Mouse (Mus musculus): ENCODE measurements around the gene Mrps33.

DNA sequence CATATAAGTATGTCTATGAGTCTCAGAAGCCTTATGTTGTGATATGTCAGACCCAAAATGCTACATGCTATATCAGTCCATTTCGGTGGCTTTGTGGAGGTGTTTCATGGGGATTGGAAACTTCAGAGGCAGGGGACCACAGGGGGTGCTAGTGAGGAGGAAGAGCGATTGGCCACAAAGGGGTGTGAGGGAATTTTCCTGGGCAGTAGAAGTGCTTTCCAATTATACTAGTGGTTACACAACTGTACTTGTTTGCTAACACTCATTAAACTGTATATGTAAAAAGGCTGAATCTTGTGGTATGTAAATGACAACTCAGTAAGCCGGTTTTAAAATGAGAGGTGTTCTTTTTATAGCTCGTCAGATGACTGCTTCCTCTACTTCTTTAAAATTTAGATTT, 8.1 kb upstream of the Mrps33 start:
- TF ChIP-seq CTCF (IDR thresholded peaks at IDR 0.05 in 2 of 3, conservative IDR thresholded peaks at IDR 0.05 in 1 of 3; ENCODE audit: control insufficient read depth in 1 of 3, insufficient read depth in 1 of 3, low read depth in 2 of 3, low read length in 3 of 3, poor library complexity in 1 of 3, severe bottlenecking in 1 of 3), result no peak
- TF ChIP-seq EP300 (IDR thresholded peaks at IDR 0.05; ENCODE audit: low read depth in 1 of 2, low read length in 2 of 2), result no peak
- TF ChIP-seq TBP (IDR thresholded peaks at IDR 0.05; ENCODE audit: low read depth, low read length), result no peak
- TF ChIP-seq ZMIZ1 (IDR thresholded peaks at IDR 0.05; ENCODE audit: low read depth, low read length), result no peak
- no peak for TF ChIP-seq KAT2A (conservative IDR thresholded peaks at IDR 0.05; ENCODE audit: low read depth, low read length)
- TF ChIP-seq HCFC1 (IDR thresholded peaks at IDR 0.05; ENCODE audit: low read depth, low read length), result no peak
- no peak for TF ChIP-seq POLR2A (IDR thresholded peaks at IDR 0.05; ENCODE audit: control insufficient read depth in 1 of 2, insufficient read depth in 1 of 2, low read depth in 1 of 2, low read length in 2 of 2, poor library complexity in 1 of 2)
- TF ChIP-seq MAFK (IDR thresholded peaks at IDR 0.05; ENCODE audit: borderline replicate concordance, low read depth, low read length), result no peak
- no peak for TF ChIP-seq ETS1 (IDR thresholded peaks at IDR 0.05; ENCODE audit: low read depth, low read length)
